Mouse (Mus musculus): ENCODE measurements around the gene Gm7030. TPM values are rescaled to one million over a fixed set of nuclear protein-coding genes. Genes with fewer than 3 reads are reported as not detected.
"Not testable (repeated sequence)": the region's sequence is repeated elsewhere in the genome, so short reads cannot be mapped to it uniquely, and the experiment has no call there.

Gene Gm7030
- total RNA-seq, 1 experiment from 2014 or later: not detected

DNA sequence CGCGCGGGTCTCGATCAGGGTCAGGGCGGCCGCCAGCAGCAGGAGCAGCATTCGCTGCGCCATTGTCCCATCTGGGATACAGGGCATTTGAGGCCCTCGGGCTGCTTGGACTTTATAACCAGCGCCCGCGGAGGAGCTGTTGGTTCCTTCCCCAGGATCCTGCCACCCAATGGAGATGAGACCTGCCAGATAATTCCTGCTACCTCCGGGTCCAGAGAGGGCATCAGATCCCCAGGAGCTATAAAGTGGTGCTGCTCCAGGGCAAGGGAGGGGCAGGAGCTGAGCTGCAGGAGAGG is 16.6 kb upstream of the Gm7030 start:
- ATAC-seq (replicated peaks in 1 of 2; ENCODE audit: insufficient read depth in 1 of 2, low FRiP score in 2 of 2, low TSS enrichment in 1 of 2, low read depth in 1 of 2, poor library complexity in 2 of 2, severe bottlenecking in 2 of 2): 0 out of 4 replicates have a peak, but pooled peaks of 1 of the 2 experiments have one; percentile 6

DNA sequence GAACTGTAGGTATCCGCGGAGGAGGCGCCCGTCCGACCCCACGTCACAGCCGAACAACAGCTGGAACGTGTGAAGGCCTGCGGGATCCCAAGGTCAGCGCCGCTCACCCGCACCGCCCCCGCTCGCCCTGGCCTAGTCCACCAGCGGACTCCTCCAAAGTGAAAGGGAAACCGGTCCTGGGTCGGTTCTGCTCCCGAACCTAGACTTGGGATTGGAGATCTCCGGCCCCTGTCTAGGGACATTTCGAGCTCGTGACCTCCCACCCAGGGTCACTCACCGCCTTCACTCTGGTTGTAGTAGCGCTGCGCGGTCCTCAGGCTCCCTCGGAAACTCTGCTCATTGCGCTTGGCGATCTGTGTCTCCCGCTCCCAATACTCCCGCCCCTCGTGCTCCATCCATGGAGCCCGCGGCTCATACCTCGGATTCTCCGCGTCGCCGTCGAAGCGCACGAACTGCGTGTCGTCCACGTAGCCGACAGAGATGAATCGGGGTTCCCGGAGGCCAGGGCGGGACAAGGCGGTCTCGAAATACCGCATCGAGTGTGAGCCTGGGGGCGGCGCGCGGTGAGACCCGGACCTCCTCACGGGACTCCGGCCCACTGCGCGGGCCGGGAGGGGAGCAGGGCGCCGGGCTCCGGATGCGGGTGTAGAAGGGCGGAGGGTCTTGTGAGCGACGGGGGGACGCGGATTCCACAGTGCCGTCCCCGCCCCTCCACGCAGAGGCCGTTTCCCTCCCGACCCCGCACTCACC is 16.1 kb upstream of the Gm7030 start:
- peak; percentile 42 to 70 for ATAC-seq (replicated peaks in 1 of 2; ENCODE audit: insufficient read depth in 1 of 2, low FRiP score in 2 of 2, low TSS enrichment in 1 of 2, low read depth in 1 of 2, poor library complexity in 2 of 2, severe bottlenecking in 2 of 2)

DNA sequence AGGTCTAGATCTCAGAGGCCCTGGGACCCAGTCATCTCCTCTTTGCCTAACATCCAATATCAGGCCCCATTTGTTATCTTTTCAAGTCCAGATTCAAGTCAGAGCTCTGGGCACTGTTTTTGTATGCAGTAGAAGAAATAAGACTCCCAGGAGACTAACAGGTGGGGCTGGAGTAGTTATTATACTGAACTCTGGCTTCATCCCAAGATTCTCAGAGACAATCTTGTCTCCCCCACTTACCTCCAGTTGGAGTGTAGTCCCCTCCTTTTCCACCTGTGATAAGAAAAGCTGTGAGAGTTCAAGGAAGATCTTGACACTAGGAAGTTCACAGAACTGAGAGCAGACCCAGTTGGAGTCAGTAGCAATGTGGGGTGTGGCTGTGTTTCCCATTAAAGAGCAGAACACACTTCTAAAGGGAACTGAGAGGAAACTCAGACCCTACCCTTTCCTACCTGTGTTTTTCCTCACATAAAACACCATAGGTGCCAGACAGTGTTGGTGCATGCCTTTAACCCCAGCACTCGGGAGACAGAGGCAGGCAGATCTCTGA is 7.1 kb upstream of the Gm7030 start:
- not testable (repeated sequence) for ATAC-seq (replicated peaks in 1 of 2; ENCODE audit: insufficient read depth in 1 of 2, low FRiP score in 2 of 2, low TSS enrichment in 1 of 2, low read depth in 1 of 2, poor library complexity in 2 of 2, severe bottlenecking in 2 of 2)

DNA sequence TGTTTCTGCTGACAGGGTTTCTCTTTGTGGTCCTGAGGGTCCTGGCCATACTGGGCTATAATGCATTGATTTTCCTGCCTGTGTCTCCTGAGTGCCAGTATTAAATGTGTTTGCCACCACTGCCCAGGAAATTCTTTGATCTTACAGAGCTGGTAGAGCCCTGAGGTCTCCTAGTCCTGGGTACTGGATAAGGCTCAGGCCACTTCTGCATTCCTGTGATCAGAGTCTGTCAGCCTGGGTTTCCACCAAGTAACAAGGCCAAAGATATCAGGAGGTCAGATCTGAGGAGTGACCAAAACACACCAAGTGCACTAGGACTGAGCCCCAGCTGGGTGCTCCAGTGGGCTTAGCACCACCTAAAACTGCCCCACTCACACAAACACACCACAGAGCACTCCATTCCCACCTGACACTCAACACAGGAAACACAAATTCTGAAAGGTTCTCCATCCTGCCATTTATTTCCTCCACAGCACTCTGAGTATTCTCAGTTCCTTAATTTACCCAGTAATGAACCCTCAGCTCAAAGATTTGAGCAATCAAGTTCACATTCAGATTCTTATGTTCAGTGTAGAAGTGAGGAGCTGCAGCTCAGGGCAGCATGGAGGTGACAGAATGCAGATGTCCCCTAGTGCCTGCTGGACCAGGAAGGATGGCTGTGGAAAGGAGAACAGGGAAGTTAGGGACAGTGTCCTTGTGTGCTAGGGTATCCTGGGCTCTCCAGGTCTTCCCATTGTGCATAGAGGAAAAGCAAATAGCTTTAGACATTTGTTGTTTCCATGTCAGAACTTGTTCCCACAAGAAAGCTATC is 6.4 kb upstream of the Gm7030 start:
- ATAC-seq (replicated peaks in 1 of 2; ENCODE audit: insufficient read depth in 1 of 2, low FRiP score in 2 of 2, low TSS enrichment in 1 of 2, low read depth in 1 of 2, poor library complexity in 2 of 2, severe bottlenecking in 2 of 2): peak; percentile 52 to 58

DNA sequence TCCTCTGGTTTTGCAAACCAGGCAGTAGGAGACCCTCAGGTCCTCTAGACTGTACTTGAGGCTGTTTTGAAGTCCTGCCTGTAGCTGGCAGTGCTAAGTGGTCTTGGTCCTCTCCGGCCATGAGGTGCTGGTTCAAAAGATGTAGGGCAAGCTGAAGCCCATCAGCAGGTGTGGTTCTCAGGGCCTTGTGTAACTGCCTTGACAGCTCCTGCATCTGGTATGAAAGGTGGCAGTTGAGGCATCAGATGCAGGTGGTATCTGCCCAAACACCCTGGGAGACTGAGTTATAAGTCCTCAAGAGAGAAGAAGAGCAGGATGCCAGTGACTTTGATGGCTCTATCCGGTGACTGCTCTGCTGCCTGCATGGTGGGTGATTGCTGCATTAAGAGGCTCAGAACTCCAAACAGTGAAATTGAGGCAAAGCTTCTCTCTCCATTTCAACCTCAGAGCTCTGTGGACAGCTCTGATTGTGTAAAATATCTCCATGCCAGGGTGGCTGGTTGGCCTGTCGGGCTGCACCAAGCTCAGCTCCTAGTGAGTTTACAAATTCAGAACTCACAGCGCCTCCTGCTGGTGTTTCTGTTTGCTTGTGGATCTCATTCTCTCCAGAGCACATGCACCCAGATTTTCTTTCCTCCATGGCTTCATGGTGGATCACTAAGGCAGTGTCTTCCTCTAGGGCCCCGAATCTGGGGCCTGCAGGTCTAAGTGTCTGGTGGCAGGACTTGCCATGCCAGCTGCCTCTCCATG is 2.5 kb upstream of the Gm7030 start:
- ATAC-seq (replicated peaks in 1 of 2; ENCODE audit: insufficient read depth in 1 of 2, low FRiP score in 2 of 2, low TSS enrichment in 1 of 2, low read depth in 1 of 2, poor library complexity in 2 of 2, severe bottlenecking in 2 of 2): no peak

DNA sequence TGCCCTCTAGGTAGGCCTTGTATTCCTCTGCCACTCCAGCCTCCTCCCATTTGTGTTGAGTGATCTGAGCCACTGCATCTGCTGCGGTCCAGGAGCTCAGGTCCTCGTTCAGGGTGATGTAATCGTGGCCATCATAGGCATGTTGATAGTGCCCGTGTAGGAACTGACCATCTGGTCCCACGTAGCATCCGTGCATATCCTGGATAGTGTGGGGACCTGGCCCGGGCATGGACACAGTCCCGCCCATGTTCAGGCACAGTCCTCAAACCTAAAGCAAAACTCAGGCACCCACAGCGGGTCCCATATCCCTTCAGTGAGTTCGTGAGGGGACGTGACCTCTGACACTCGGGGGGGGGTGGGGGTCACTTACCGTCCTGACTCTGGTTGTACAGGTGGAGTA is 700 bp downstream of the Gm7030 start:
- ATAC-seq (replicated peaks in 1 of 2; ENCODE audit: insufficient read depth in 1 of 2, low FRiP score in 2 of 2, low TSS enrichment in 1 of 2, low read depth in 1 of 2, poor library complexity in 2 of 2, severe bottlenecking in 2 of 2): not testable (repeated sequence)

DNA sequence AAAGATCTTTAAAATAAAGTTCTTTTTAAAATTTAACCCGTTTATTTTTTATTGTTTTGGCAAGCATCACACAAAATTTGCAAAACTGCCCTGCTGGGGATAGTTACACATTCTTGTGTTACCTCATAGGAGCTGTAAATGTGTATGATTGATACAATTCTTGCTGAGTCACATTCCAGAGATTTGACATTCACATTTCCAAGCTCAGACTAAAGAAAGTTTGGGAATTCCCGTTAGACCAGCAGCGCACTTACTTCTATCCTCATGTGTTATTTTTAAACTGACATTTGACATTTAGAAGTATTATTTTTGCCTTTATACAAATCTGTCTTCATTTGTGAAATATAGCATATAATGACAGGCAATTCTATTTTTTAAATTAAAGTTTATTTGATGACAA is 5.1 kb downstream of the Gm7030 start:
- not testable (repeated sequence) for ATAC-seq (replicated peaks in 1 of 2; ENCODE audit: insufficient read depth in 1 of 2, low FRiP score in 2 of 2, low TSS enrichment in 1 of 2, low read depth in 1 of 2, poor library complexity in 2 of 2, severe bottlenecking in 2 of 2)

DNA sequence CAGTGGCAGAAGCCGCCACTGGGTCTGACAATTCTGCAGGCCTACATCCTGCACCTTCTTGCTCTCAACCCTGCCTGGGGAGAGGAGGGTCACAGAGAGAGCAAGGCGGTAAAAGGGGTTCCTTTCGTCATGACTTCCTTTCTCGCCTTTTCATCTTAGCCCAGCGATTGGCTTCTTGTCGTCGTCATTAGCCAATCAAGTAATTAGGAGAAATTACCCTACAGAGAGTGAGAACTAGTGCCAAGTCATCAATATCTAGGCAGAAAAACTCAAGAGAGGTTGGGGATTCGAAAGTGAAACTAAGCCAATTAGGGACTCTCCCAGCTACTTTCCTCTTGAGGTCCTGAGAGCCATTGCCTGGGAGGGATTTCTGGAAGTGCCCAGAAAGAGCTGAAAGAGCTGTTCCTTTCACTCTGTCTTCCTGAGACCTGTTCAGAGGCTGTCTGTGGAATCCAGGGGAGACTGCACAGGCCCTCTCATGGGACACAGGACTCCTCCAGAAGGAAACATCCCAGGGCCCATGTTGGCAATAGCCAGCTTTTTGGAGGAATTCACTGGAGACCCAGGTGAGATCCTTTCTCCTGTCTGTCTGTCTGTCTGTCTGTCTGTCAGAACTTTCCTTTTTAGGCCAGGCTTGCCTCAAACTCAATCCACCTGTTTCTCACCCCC is 7.7 kb downstream of the Gm7030 start, which contains the start of gene Gm19684:
Gene Gm19684 (plus strand): TSS at position 327 of the 669 bp plus-strand sequence.
- ATAC-seq (replicated peaks in 1 of 2; ENCODE audit: insufficient read depth in 1 of 2, low FRiP score in 2 of 2, low TSS enrichment in 1 of 2, low read depth in 1 of 2, poor library complexity in 2 of 2, severe bottlenecking in 2 of 2): peak; percentile 94

DNA sequence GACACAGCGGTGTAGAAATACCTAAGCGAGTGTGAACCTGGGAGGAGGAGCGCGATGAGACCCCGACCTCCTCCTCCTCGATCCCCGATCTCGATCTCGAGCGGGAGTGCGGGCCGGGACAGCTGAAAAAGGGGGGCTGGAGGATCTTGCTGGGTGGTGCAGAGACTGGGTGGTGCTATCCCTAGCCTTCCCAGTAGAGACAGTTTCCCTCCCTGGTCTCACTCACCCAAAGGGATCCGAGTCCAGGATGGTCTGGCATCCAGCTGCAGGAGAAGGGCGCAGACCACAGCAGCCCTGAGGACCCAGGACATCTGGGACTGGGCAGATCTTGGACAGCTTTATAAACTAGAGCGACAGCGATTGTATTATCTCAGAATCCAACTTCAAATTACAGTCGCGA is 8.4 kb downstream of the Gm7030 start:
- ATAC-seq (replicated peaks in 1 of 2; ENCODE audit: insufficient read depth in 1 of 2, low FRiP score in 2 of 2, low TSS enrichment in 1 of 2, low read depth in 1 of 2, poor library complexity in 2 of 2, severe bottlenecking in 2 of 2): peak in 1 of 2 experiments; percentile 17; a peak in 1 of 4 replicates

DNA sequence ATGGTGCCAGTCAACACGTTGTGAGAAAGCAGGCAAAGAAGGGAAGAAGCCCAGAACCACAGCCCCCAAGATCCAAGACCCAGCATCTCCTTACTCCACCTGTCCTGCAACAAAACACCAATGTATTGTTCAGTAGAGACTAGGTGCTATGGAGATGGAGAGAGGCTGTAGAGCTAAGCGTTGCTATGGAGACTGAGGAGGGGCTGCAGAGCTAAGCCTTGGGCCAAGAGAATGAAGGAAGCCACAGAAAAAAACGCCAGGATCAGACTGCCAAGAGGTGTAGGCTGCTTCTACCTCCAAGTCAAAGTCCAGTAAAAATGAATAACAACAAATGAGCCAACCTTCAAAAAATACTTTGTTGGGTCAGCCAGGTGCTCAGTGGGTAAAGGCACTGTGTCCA is 12.7 kb downstream of the Gm7030 start:
- ATAC-seq (replicated peaks in 1 of 2; ENCODE audit: insufficient read depth in 1 of 2, low FRiP score in 2 of 2, low TSS enrichment in 1 of 2, low read depth in 1 of 2, poor library complexity in 2 of 2, severe bottlenecking in 2 of 2): not testable (repeated sequence)

DNA sequence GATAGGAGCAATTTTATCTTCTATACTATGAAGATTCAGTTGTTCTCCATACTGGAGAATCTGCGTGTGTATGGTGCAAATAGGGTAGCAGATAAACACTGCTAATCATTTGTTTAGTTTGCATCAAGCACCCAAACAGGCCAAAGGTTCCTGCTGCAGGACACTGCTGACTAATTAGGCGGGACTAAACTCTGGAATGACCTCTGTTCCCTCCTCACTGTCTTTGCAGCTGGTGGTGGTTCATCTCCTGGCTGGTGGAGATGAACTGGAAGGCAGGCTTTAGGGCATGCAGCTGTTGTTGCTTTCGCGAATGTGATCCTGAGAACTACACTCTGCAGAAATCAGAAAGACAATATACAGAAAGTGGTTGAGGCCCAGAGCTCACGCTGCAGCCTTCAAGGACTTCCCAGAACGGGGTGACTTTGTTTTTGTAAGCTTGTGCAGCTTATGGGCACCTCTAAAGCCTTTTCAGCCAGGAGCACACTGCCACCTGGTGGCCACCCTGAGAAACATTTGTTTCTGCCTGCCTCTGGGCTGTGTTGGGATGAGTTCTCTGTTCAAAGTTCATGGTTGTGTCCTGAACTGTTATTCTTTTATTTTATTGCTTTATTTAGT is 15.1 kb downstream of the Gm7030 start:
- ATAC-seq (replicated peaks in 1 of 2; ENCODE audit: insufficient read depth in 1 of 2, low FRiP score in 2 of 2, low TSS enrichment in 1 of 2, low read depth in 1 of 2, poor library complexity in 2 of 2, severe bottlenecking in 2 of 2): peak; percentile 59 to 67; a peak in 3 of 4 replicates

DNA sequence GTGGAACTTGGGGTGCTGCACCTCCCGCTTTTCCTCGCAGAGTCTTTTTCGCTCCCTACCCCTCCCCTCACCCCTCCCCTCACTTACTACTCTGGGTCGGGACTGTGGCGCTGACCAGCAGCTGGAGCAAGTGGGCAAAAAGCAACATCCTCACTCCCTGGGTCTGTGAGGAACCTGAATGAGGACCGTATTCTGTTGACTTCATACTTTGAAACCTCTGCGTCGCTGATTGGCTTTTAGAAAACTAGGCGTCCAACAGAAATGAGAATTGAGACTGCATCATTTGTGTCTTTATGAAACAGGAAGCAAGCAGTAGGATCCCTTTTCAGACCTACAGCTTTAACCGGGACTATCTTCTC is 17.7 kb downstream of the Gm7030 start:
- peak; percentile 68 to 83 for ATAC-seq (replicated peaks in 1 of 2; ENCODE audit: insufficient read depth in 1 of 2, low FRiP score in 2 of 2, low TSS enrichment in 1 of 2, low read depth in 1 of 2, poor library complexity in 2 of 2, severe bottlenecking in 2 of 2)

DNA sequence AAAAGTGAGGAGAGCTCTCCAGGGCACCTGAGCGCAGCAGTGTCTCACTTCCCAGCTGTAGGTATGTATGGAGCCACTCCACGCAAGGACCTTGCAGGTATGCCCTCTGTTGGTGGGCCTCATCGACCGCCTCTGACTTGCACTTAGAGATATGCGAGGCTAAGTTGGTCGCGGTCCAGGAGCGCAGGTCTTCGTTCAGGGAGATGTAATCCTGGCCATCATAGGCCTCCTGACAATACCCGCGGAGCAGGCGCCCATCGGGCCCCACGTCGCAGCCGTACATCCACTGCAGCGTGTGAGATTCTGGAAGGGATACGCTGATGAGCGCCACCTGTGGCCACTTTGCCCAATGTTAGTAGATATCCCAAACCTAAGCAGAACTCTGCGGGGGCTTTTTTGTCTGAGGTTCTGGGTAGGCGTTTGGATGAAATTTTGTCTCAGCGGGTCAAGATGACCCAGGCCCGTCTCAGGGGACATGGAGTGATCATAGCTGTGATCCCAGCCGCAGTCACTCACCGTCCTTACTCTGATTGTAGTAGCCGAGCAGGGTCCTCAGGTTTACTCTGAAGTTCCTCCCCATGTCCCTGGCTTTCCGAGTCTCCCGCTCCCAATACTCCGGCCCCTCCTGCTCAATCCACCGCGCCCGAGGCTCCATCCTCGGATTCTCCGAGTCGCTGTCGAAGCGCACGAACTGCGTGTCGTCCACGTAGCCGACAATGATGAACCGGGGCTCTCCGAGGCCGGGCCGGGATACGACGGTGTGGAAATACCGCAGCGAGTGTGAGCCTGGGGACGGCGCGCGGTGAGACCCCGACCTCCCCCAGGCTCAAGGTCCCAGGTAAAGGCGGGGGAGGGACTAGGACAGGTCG is 18.4 kb downstream of the Gm7030 start:
- peak; percentile 79 to 92 for ATAC-seq (replicated peaks in 1 of 2; ENCODE audit: insufficient read depth in 1 of 2, low FRiP score in 2 of 2, low TSS enrichment in 1 of 2, low read depth in 1 of 2, poor library complexity in 2 of 2, severe bottlenecking in 2 of 2)

DNA sequence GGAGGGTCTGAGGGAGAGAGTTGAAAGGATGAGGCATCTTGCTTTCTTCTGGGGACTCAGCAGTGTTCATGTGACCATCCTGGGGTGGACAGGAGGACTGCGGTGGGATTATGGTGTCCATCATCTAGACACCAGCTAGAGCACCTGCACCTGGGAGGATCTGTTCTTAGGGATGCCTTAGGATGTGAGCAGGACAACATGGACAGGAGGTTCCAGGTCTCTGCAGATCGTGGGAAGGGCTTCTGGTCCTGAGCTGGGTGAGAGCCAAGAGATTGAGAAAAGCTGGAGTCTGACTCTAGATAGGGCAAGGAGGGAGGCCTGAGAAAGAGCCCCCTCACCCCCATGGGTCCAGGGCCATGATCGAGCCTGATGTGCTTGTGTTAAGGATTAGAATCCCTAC is 19.1 kb downstream of the Gm7030 start:
- ATAC-seq (replicated peaks in 1 of 2; ENCODE audit: insufficient read depth in 1 of 2, low FRiP score in 2 of 2, low TSS enrichment in 1 of 2, low read depth in 1 of 2, poor library complexity in 2 of 2, severe bottlenecking in 2 of 2): not testable (repeated sequence)

DNA sequence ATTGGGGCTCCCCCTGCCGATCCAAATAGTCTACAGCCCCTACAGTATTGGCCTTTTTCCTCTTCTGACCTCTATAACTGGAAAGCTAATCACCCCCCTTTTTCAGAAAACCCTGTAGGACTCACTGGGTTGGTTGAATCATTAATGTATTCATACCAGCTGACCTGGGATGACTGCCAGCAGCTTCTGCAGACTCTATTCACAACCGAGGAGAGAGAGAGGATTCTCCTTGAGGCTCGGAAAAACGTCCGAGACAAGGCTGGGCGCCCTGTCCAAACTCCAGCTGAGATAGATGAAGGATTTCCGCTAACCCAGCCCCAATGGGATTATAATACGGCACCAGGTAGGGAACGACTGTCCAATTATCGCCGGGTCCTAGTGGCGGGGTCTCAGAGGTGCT is 27.1 kb downstream of the Gm7030 start:
- not testable (repeated sequence) for ATAC-seq (replicated peaks in 1 of 2; ENCODE audit: insufficient read depth in 1 of 2, low FRiP score in 2 of 2, low TSS enrichment in 1 of 2, low read depth in 1 of 2, poor library complexity in 2 of 2, severe bottlenecking in 2 of 2)

DNA sequence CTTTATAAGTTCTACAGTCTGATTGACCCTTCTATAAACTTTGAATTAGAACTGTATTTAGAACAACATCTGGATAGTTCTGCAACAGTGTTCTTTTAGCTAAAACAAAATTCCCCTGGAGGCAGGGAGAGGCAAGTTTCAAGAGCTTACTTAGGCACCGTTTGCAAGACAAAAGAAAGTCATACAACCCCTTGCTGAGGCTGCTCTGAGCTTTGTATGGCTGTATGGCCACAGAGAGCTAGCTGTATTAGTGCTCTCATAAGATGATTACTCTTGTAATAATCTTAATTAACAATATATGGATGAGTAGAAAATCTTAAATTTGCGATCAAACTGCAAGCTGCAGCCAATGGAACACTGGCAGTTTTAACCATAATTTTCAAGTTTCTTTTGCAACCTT is 29.6 kb downstream of the Gm7030 start:
- not testable (repeated sequence) for ATAC-seq (replicated peaks in 1 of 2; ENCODE audit: insufficient read depth in 1 of 2, low FRiP score in 2 of 2, low TSS enrichment in 1 of 2, low read depth in 1 of 2, poor library complexity in 2 of 2, severe bottlenecking in 2 of 2)

All from hematopoietic stem cell, adult 5-6 weeks (primary cell).